Mouse (Mus musculus): ENCODE results near the gene Sorbs2.

Sorbs2 gene

DNA sequence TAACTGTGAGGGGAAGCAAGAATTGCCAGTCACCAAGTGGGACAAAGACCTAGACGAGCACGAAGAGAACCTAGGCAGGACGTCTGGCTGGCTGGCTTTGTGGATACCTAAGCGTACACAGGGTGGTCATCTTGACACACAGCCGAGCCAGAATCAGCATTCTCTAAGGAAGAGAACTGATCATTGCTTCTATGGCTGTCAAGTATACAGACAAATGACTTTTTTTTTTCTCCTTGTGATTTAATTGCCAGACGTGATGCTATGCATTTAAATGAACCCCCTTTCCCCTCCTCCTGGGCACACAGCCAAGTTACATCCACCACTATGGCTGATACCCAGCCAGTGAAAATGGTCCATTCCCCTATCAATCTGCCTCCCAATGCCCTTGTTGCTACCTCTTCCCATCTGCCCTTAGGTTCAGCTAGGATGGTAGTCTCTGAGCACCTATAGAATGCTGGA, 168.3 kb downstream of the Sorbs2 start:
- in situ Hi-C loops (cut with MboI, MseI), result loop anchor here in 1 of 2 experiments (25.0 kb wide), 1 partner anchor 1361 kb away; no protein-coding TSS in a partner anchor

DNA sequence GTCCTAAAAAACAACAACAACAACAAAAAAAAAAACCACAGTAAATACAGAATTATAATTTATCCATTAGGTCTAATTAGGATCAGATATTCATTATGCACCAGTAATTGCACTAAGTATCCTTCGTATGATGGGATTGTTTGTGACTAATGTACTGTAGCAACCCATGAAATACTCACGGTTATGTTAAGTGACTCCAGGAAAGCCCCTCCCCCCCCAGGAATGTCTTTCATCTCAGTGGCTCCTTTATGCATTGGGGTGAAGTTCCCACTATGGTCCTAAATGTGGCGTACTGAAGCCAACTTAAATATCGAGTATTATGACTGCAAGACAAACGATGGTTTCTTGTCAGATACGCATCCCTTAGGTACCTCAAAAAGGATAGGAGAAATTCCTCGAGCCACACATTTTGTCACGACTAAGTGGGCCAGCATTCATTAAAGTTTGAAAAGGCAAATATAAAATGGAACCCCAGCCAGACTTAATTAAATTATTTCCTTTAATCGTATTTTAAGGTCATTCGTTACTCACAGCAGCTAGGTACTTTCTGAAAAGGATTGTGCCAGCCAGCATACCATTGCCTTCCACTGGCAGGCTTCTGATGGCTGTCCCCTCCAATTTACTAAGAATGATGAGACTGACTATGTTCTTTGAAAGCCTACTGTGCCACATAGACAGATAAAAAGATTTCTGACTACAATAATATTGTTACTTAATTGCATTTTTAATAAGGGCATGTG, 169.7 kb downstream of the Sorbs2 start:
- in situ Hi-C loops (cut with MboI, MseI), result loop anchor here in 1 of 2 experiments (25.0 kb wide), 1 partner anchor 1360 kb away; no protein-coding TSS in a partner anchor

DNA sequence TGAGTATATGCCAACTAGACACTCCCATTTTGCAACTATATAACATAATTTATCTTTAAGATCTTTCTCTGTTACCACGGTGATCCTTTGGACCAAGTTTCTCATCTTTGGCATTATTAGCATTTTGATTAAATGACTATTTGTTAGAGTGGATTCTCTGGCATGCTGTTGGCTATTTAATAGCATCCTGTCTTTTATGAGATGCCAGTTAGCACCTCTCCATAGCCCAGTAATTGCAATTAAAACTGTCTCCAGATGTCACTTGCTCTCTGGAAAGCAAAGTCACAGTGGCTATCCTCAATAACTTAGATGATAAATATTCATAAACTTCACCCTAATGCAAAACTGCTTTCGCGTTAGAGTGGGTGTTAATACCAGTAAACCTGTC, 170.3 kb downstream of the Sorbs2 start:
- in situ Hi-C loops (cut with MboI, MseI), result loop anchor here in 1 of 2 experiments (25.0 kb wide), 1 partner anchor 1359 kb away; no protein-coding TSS in a partner anchor

DNA sequence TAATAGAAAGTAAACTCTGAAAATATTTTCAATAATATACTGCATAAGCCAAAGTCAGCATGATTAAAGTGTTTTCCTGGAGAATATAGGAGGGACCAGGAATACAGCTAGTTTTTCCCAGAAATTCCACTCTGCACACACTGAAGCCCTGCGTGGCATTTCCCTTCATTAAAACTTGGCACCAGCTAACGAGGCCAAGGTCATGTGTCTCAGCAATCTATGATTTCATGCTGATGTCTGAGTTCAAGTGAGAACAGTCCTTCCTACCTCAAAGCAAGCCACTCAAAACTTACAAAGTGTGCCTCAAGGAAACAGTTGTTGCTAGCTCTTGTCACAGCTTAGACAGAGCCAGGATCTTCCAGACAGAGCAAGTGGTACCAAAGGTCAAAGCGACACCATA, 173.6 kb downstream of the Sorbs2 start:
- in situ Hi-C loops (cut with MboI, MseI), result loop anchor here in 1 of 2 experiments (25.0 kb wide), 1 partner anchor 1356 kb away; no protein-coding TSS in a partner anchor

DNA sequence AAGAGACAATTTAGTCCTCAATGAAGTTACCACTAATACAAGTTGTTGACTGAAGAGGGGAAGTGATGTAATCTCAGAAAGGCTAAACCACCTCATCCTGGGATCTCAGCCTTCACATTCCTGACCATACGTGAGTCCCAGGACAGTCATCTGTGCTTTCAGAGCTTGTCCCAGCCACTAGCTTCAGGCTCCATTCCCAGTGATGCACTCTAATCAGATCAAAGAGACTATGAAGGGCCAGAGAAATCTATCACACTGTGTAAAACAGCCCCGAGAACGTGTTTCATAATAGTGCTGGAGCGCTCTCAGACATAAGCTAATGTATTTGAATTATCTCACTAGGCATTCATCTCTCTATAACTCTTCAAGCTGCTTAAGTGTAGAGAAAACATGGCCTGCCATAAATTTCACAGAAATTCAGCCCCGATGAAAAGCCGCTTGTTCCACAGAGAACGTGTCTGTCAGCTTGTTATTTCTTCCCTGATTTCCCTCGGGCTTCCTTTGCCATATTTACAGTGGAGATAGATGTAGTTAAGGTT, 175.3 kb downstream of the Sorbs2 start:
- in situ Hi-C loops (cut with MboI, MseI), result loop anchor here in 1 of 2 experiments (25.0 kb wide), 1 partner anchor 1354 kb away; no protein-coding TSS in a partner anchor

DNA sequence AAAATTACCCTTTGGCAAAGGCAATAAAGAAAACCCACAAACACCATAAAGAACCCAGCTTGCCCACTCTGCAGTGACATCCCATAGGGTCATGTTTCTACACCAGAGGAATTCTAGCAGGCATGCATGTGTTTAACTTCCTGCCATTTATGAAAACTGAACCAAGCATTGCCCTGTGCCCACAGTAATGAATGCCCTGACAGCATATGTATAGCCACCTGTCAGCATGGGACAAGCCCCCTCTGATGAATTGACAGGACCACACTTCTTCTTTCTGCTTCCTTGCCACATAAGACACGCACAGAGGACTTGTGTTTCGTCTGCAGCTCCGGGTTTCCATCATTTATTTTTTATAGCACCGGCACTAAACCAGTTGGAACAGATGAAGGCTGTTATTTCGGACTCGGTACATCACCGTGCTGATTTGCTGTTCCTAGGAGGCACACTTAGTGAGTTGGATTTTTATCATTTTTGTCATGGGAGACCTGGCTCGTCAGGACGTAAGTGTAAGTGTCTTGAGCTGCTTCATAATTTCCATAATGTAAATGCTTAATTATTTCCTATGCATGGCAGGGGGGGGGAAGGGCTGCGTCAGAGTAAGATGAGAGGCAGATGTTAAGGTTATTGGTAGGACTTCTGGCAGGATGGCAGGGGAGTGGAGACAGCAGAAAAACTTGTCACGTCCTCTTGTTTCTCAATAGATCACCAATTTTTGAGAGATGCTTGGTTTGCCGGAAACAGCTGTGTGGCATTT, 180.5 kb downstream of the Sorbs2 start:
- in situ Hi-C loops (cut with MboI, MseI), result loop anchor here in 1 of 2 experiments (25.0 kb wide), 1 partner anchor 1349 kb away; no protein-coding TSS in a partner anchor

DNA sequence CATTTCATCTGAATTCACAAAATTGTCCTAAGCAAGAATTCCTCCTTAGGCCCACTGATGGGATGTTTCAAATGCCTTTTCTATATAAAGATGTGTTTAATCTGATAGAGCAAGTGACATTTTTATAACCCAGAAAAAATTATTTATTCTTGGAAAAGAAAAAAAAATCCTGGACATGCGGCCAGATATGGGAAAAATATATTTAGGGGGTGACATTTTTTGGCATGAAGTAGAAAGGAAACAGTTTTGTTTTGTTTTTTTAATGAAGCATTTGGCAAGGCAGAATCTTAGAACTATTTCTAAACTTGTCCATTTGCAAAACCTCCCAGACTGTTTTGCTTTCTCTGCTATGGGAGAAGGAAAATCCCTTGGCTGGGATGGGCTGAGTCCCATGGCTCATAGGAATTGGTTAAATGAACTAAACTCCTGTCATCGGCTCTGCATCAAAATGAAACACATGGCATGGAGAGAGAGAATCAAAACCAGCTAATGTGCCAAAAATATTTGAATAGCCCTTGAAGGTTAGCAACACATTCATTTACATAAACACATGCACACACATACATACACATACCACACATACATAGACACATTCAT, 182.1 kb downstream of the Sorbs2 start:
- in situ Hi-C loops (cut with MboI, MseI), result loop anchor here in 1 of 2 experiments (25.0 kb wide), 1 partner anchor 1348 kb away; no protein-coding TSS in a partner anchor

DNA sequence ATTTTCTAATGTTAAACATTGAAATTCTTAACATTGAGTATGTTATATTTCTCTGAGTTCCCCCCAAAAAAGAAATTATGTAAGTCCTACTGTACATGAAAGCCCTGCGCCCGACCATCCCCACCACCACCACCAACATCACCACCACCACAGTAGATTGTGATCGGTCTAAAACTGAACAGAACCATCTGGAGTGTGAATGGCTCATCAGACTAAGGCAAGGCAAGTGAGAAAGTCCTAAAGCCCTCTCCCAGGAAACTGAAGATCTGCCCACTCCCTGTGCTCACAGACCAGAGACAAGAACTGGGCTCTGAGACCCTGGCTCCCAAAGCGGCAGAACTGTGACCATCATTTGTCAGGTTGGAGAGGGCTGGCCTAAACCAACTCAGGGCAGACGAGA, 192.5 kb downstream of the Sorbs2 start:
- in situ Hi-C loops (cut with MboI, MseI), result no loop called here

DNA sequence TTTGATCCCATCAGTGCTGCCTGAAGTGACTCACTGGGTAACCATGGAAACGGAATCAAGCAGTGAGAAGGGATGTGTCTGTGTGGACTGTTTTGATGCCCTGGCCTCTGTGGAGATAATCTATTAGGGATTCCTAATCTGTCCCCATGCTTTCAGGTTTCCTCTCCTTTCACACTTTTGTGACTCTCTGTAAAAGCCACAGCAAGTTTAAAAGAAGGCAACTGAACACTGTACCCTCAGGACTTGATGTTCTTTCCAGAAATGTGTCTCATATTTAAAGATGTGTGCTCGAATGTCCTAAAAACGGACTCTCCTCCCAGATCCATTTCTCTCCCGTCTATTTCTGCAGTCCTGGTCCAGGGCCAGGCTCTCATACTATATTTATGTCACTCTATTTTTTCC, 196.1 kb downstream of the Sorbs2 start:
- in situ Hi-C loops (cut with MboI, MseI), result no loop called here

DNA sequence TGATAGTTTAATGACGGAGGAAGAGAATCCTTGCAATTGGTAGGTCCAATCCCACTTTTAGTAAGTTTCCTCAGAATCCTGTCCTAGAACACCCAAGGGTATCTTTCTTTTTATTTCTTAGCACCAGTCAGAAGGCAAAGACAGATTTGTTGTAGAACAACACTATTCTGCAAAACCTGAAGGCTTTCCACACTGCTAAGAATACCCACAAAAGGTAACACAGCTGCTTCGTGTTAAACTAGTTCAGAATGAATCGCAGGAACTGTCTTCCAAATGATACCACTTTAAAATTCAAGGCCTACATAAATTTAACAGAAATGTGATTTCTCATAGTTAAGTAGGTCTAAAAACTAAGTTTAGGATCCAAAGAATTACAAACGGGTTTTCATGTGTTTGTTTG, 201.5 kb downstream of the Sorbs2 start:
- in situ Hi-C loops (cut with MboI, MseI), result no loop called here

DNA sequence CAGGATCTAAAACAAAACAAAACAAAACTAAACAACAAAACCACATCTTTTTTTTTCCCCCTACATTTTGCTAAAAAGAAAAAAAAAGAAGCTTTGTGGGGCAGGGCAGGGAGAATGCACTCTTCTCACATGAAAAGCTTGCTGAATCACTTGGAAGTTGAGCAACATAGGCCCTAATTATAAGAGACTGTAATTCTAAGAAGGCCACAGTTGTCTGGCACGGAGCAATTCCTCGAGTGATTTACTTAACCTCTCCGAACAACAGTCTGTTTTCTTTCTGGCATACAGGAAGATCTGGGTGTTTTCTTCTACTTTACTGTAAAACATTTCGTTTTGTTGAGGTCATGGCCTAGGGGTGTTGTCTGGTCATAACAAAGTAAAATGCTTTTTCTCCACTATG, 202.1 kb downstream of the Sorbs2 start:
- in situ Hi-C loops (cut with MboI, MseI), result no loop called here

DNA sequence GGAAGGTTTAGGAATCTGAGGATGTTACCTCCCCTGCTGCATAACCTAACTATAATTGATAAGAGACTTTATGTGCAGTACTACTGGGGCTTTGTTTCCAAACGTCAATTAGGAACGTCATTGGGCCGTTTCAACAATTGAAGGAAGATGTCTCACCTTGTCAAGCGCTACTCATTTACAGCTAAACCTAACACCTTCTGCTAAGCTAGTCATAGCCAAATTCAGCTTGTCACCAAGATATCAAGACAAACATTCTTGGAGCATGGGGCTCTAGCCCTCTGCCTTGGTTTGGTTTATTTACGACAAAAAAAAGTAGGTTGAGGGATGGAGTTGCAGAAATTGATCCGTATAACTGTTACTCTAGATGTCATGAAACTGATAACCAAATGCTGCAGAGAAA, 205.0 kb downstream of the Sorbs2 start:
- in situ Hi-C loops (cut with MboI, MseI), result no loop called here

DNA sequence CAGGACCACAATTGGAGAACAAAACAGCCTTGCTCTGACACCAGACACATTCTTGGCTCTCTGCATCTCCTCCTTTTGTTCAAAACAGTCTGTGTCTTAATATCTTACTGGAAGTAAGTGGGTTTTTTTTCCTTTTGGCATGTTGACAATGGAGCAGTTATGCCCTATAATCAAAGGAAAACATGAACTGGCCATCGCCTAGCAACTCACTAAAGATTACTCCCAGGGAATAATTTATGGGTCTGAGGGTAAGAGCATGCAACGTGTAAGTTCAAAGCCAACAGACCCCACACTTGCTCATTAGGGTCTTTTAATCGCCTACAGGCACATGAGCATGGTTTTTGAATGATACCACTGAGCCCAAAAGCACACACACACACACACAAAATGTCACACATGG, 207.2 kb downstream of the Sorbs2 start:
- in situ Hi-C loops (cut with MboI, MseI), result no loop called here

DNA sequence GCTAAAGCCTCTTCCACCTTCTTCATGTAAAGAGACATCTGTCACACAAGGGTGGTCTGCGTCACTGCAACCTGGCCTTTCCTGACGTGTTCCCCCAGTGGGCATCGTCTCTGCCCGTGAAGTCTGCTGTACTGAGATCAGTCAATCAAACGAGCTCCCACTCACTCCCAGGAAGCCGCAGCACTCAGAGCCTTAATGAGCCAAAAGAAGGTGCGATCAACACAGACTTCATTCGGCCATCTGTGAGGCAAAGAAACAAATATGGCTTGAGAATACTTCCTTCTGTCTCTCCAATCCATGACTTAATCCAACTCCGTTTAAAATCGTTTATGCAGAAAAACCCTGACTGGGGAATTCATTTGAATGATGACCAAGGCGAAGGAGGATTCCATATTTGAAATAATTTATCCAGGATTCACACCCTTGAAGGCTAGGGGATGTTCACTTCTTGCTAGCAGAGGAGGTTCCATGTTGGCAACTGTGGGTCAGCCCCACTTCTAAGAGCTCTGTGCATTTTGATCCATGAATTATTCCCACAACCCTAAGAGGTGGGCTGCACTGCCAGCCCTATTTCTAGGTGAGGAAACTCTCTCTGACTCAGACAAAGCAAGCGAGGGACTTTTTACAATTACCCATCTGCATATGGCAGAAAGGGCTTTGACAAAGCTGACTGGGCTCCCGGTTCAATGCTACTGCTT, 207.9 kb downstream of the Sorbs2 start:
- in situ Hi-C loops (cut with MboI, MseI), result no loop called here

DNA sequence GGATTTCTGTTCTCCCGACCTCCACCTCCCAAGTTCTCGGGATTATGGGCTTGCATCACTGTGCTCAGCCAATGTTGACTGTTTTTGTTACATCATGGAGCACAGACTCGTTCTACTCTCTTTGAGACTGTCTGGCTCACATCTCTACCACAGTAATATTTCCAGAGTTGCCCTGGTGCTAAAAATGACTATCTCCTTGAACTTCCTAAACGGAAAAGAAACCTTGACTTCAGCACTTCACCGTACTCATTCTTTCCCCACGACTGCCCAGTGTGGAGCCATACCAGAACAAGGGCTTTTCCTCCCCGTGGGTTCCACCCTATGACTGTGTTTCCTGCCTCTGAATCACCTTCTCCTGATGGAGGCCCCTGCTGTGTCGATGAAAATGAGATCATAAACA, 212.2 kb downstream of the Sorbs2 start:
- in situ Hi-C loops (cut with MboI, MseI), result no loop called here

DNA sequence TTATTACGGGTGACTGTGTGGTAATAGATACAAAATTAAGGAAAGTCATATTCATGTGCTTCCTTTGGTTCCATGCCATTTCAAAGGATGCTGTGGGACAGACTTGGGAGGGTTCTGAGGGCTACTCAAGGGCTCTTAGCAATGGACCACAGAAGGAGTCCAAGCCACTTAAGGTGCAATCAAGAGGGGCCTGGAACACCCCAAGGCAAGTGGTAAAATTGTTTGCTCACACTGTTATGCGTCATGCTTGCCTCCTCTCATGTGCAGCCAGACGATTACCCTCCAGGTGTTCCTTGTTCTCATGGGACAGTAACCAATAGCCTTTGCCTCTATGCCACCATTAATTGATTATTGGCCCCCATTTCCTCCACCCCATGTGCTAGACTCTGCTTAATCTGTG, 216.6 kb downstream of the Sorbs2 start:
- in situ Hi-C loops (cut with MboI, MseI), result no loop called here

DNA sequence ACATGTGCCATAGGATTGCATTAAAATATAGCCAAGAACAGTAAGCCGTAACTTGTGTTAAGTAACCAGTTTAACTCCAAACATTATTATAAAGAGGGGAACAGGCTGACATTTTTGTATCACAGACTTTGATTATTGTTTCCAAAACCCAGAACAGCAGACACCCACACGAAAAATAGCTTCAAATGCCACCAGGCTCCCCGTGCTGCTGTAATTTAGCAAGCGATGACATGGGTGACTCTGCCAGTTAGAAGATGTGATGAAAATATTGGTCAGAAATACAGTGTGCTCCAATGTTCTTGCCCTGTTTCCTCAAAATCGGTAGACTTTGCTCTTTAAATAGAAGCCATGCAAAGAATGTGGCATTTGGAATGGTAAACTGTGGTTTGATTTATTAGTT, 217.7 kb downstream of the Sorbs2 start:
- in situ Hi-C loops (cut with MboI, MseI), result no loop called here

DNA sequence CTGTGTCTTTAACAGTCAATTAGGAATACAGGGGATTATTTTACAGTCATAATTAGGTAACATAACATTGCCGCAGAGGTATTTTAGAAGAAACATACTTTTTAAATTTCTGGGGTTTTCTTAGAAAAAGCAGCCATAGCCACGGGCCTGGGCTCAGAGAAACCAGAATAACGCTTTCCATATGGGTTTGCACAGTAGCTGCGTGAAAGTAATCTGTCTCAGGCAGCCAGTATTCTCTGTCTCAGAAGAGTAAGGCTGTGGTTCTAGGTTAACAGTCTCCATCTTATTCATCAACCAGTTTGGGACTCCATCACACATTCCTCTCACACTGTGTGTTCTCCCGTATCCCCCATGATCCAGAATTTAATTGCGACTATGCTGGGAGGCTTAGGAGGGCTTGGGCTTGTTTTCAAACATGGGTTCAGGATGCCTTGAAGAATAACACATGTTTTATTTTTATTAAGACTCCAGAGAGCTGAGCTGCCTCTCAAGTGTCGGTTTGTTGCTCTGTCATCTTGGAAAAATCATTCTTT, 222.3 kb downstream of the Sorbs2 start:
- in situ Hi-C loops (cut with MboI, MseI), result no loop called here

DNA sequence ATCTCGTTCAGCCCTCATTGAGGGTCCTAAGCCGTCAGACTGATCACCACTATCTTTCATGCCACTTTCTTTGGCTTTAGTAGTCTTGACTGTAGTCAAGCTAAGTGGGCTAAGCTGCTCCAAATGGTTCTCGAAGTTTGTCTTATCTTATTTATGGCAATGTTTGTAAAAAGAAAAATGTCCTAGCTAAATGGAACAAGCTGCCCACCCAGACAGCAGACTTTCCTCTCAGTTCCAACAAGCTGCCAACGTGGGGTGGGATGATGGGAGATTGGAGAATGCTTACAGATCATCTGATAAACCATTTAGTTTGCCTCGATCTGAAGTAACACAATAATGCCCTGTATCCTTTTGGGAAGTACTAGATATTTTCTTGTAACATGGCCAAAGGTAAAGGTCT, 223.2 kb downstream of the Sorbs2 start:
- in situ Hi-C loops (cut with MboI, MseI), result no loop called here

DNA sequence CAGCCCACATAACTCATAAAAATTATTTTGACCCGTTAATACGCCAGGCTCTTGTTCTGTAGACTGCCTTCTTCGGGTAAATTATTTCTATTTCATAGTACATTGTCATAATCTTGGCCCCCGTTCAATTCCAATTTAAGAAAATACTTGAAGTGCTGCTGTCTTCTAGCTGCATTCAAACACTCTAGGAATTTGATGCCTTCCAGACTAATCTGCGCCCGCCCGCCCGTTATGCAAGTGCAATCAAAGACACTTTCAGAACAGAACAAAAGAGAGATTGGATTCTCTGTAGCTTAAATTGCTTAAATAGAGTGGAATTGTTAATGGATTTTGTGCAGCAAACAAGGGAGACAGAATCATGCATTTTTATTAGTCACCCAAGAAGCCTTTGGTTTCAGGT, 226.5 kb downstream of the Sorbs2 start:
- in situ Hi-C loops (cut with MboI, MseI), result no loop called here

DNA sequence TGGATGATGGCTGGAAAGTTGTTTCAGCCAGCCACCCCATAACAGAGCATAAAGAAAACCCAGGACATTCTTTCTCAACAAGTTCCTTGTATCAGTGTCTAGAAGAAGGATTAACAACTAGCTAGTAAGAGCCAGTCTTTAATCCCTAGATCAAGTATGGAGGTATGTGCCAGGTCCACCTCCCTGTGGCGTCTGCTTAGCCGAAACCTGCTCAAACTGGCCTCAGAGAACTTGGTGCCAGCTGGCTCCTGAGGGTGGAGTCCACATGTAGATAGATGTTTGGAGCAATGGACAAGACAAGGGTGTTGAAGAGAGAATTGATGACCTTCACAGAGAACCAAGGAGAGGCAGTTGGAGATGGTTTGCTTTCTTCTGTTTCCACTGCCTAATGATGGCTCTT, 229.7 kb downstream of the Sorbs2 start:
- in situ Hi-C loops (cut with MboI, MseI), result no loop called here

All from T-helper 17 cell (primary cell).